Mouse (Mus musculus): ENCODE measurements at regions not wholly inside any gene's neighbourhood (a gene's known extent, or its start where the extent isn't known, plus 50 kb on each side); places are given as distances from the start of the nearest gene placed in this dataset.

GRCm38 (mm10) chr6:147972552-147972951 is 74.5 kb upstream of the Far2 start:
- no peak for DNase-seq

GRCm38 (mm10) chr6:147973059-147973458 is 74.0 kb upstream of the Far2 start:
- DNase-seq = no peak

GRCm38 (mm10) chr6:147975917-147976316 is 71.1 kb upstream of the Far2 start:
- no peak for DNase-seq

- DNase-seq = no peak
Observed at GRCm38 (mm10) chr6:147989381-147989780, 57.7 kb upstream of the Far2 start.
